Mouse (Mus musculus) cortical plate, adult 2 months (tissue): ENCODE measurements around the gene Kcnk1.
A peak's percentile ranks its signal among the peaks of the same experiment; 100 is the strongest.

Source experiments
- CTCF ChIP-seq: fragments of 200-500 bp; IDR thresholded peaks from 2 replicates; pipeline ENCODE4 v1.5.1; 2011; ENCODE audit warnings: mild to moderate bottlenecking, control low read depth, low read length; ENCODE audit not compliant: insufficient read depth; ENCODE audit errors: extremely low read depth
- POLR2A ChIP-seq: fragments of 200-500 bp; IDR thresholded peaks from 2 replicates; pipeline ENCODE4 v1.6.1; 2011; ENCODE audit warnings: mild to moderate bottlenecking, low read length, control low read depth; ENCODE audit not compliant: insufficient read depth; ENCODE audit errors: extremely low read depth

GRCm38 (mm10) chr8:125997550-125997949 lies 2.6 kb downstream of the Kcnk1 start:
- TF ChIP-seq POLR2A (0 out of 2 replicates have a peak, but pooled peaks have one; percentile 24), CTCF (no peak)
